Mouse (Mus musculus) stomach, postnatal 0 days (tissue): ENCODE measurements around the gene Slamf9.

ENCODE experiments used
- CTCF ChIP-seq: IDR thresholded peaks from 2 replicates; pipeline ENCODE4 v1.5.1; 2016; ENCODE audit warnings: antibody characterized with exemption, low read depth, mild to moderate bottlenecking, moderate library complexity
- EP300 ChIP-seq: optimal IDR thresholded peaks from 2 replicates; pipeline ENCODE3; 2016; ENCODE audit warnings: antibody characterized with exemption

DNA sequence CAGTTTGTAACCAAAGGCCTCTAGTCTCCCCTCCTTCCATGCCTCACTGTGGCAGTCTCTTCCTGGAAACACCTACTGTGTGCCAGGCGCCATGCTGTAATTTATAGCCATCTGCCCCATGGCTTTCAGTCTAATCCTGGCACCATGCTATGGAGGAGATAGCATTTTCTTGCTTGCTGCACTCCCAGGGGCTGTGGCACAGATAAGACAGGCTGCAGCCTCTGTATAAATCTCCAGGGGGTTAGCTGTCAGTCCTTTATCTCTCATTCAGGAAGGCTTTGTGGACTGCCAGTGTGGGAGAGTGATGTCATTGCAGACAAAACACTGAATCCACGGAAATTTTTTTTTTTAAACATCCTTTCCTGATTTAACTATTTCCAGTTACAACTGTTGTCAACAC, 33.0 kb downstream of the Slamf9 start:
- TF ChIP-seq EP300 (no peak), CTCF (no peak)
